Comparison of ENCODE assay signal across 14 mouse cellular contexts in the genomic region with DNA sequence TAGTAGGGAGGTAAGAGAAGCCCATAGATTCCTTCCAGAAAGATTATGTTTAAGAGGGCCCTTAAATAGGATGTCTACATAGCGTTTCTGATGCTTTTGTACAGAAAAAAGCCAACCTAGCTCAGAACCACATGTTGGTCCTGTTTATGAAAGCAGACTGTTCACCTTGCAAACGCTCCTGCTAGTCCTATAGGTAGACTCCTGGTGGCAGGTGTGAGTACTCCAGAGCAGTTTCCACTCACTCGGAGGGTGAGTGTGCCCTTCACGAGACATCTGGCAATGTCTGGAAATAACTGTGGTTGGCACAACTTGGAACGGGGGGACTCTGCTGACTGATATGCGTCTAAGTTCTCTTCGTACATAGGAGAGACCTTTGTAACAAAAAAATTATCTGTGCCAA. TPM values are rescaled to one million over a fixed set of nuclear protein-coding genes. Genes with fewer than 3 reads are reported as not detected.
A peak's percentile ranks its signal among the peaks of the same experiment; 100 is the strongest.
DNase-seq lines count a peak whose midpoint lies in the region; ATAC-seq and TF ChIP-seq lines count a peak whose summit lies in the region.
"Had no signal": no experiment of that assay in that cellular context is flagged by ENCODE, and none has a peak within 500 bp of the region (broad histone marks: within the 10 kb centered on the region; RNA-seq: fewer than 3 reads in every experiment).

No protein-coding gene starts in this region.

- ATAC-seq in heart, embryonic 14.5 days (ENCODE audit: insufficient number of reproducible peaks, insufficient read depth, low FRiP score, low read depth), result no peak
- ATAC-seq: forebrain, embryonic 13.5 days had no signal

- peak overlapping the region; percentile 96 to 97 for H3K27ac ChIP-seq in heart, embryonic 14.5 days (replicated peaks in 1 of 2; ENCODE audit: control insufficient read depth in 1 of 2, insufficient read depth in 1 of 2, low read depth in 2 of 2, low read length in 2 of 2)
- H3K27ac ChIP-seq in testis, adult 2 months (ENCODE audit: control insufficient read depth, insufficient read depth, low read depth, low read length), result 0 out of 2 replicates have a peak overlapping the region, but pooled peaks have one; percentile 27
- H3K27ac ChIP-seq: forebrain, embryonic 13.5 days; limb, embryonic 15.5 days; midbrain, embryonic 12.5 days had no signal

- DNase-seq in heart, postnatal 25 days (ENCODE audit: low spot score), result no peak
- no peak for DNase-seq in testis, postnatal 14 days (ENCODE audit: low spot score)
- peak; percentile 39 for DNase-seq in lung, postnatal 10 days
- no peak for DNase-seq in retina, embryonic 14.5 days (ENCODE audit: low spot score)
- DNase-seq in layer of hippocampus, adult 18-20 months (ENCODE audit: low spot score in 2 of 2), result no peak
- DNase-seq: cerebellum, adult 11 months; thymus, adult 2 months had no signal

- H3K4me2 ChIP-seq in heart, embryonic 14.5 days (ENCODE audit: low read length), result peak overlapping the region; percentile 38; the same call in 1 of the 2 replicates
- H3K4me2 ChIP-seq: forebrain, embryonic 13.5 days; limb, embryonic 15.5 days; midbrain, embryonic 12.5 days had no signal

- no peak for TF ChIP-seq POLR2A in testis, adult 2 months (IDR thresholded peaks at IDR 0.05; ENCODE audit: control insufficient read depth, low read depth, low read length)

- 64% methylated on average over 7 of the region's 7 CpGs for WGBS in heart, embryonic 14.5 days

- TF ChIP-seq CTCF in testis, adult 2 months (IDR thresholded peaks at IDR 0.05; ENCODE audit: control insufficient read depth, insufficient read depth, insufficient replicate concordance, low read depth, low read length), result no peak

- H3K36me3 ChIP-seq in heart, embryonic 14.5 days (ENCODE audit: control insufficient read depth, insufficient read depth, low read length), result peaks cover 68% of the 10 kb centered on the region
- no peaks in the 10 kb centered on the region; the same call in 1 of the 2 replicates for H3K36me3 ChIP-seq in testis, adult 2 months (ENCODE audit: control insufficient read depth, insufficient read depth, low read length)

- intact Hi-C loops in heart, postnatal 25 days (cut with DNase I), result no loop called here

- H3K27me3 ChIP-seq in heart, embryonic 14.5 days (ENCODE audit: control insufficient read depth, insufficient read depth, low read length), result no peaks in the 10 kb centered on the region
- H3K27me3 ChIP-seq in testis, adult 2 months (ENCODE audit: control insufficient read depth, insufficient read depth, low read length), result no peaks in the 10 kb centered on the region
- H3K27me3 ChIP-seq: forebrain, embryonic 13.5 days; limb, embryonic 15.5 days; midbrain, embryonic 12.5 days had no signal

- no peaks in the 10 kb centered on the region for H3K9me3 ChIP-seq in heart, embryonic 14.5 days (ENCODE audit: control insufficient read depth, low read length)
- H3K9me3 ChIP-seq: forebrain, embryonic 13.5 days; G1E; limb, embryonic 15.5 days; midbrain, embryonic 12.5 days had no signal

- H3K4me1 ChIP-seq in heart, embryonic 14.5 days (ENCODE audit: control insufficient read depth in 2 of 2, insufficient read depth in 2 of 2, low read length in 2 of 2), result peaks cover 24 to 55% of the 10 kb centered on the region in 2 experiments
- peaks cover under 1% of the 10 kb centered on the region; the same call in 1 of the 2 replicates for H3K4me1 ChIP-seq in testis, adult 2 months (ENCODE audit: control insufficient read depth, insufficient read depth, low read length)
- H3K4me1 ChIP-seq: forebrain, embryonic 13.5 days had no signal

- H3K4me3 ChIP-seq in heart, embryonic 14.5 days (ENCODE audit: control insufficient read depth in 1 of 2, insufficient read depth in 1 of 2, low read depth in 1 of 2, low read length in 2 of 2), result no peak overlapping the region
- no peak overlapping the region for H3K4me3 ChIP-seq in testis, adult 2 months (ENCODE audit: control insufficient read depth, low read depth, low read length)
- H3K4me3 ChIP-seq: forebrain, embryonic 13.5 days; limb, embryonic 15.5 days; midbrain, embryonic 12.5 days; myocyte had no signal

- H3K9ac ChIP-seq in heart, embryonic 14.5 days (ENCODE audit: low read length), result peak overlapping the region; percentile 63
- H3K9ac ChIP-seq: forebrain, embryonic 13.5 days; limb, embryonic 15.5 days; midbrain, embryonic 12.5 days had no signal

RNA-seq across cellular contexts. Expression of a gene that starts 26.0 kb away (rescaled TPM):
- polyA plus RNA-seq in heart, embryonic 14.5 days (2014; fragmentation: Nextera tagmentation; extraction: Ambion mirVana), result 64.0 and 72.1 TPM in 2 replicates
- 10 to 100 TPM; 50.4 to 59.5 TPM for total RNA-seq in heart, postnatal 25 days (2021)
- polyA plus RNA-seq in testis, adult 2 months (2012; rRNA removed), result 16.4 and 18.6 TPM in 2 replicates
- total RNA-seq in layer of hippocampus, adult 18-20 months (2021), result 100 to 1,000 TPM; 225 to 233 TPM

RNA-seq across cellular contexts. Expression of a gene that starts 33.6 kb away (rescaled TPM):
- 16.8 and 20.9 TPM in 2 replicates for polyA plus RNA-seq in heart, embryonic 14.5 days (2014; fragmentation: Nextera tagmentation; extraction: Ambion mirVana)
- total RNA-seq in heart, postnatal 25 days (2021), result 10 to 100 TPM; 10.0 to 12.6 TPM
- 33.2 and 39.0 TPM in 2 replicates for polyA plus RNA-seq in testis, adult 2 months (2012; rRNA removed)
- 10 to 100 TPM; 14.9 to 17.6 TPM for total RNA-seq in layer of hippocampus, adult 18-20 months (2021)
